Mouse (Mus musculus): ENCODE results near the gene Olfr1112. TPM values are rescaled to one million over a fixed set of nuclear protein-coding genes. Genes with fewer than 3 reads are reported as not detected.

The Olfr1112 gene
- not detected in 2 replicates for polyA plus RNA-seq (2012; rRNA removed; ENCODE audit: low replicate concordance)

GRCm38 (mm10) chr2:87187498-87187897 is at the start of gene Olfr1112:
Gene Olfr1112, plus strand, starts transcription at chr2:87187798.

GRCm38 (mm10) chr2:87140200-87140599 is 47.4 kb upstream of the Olfr1112 start, which contains the start of gene Olfr1110:
Gene Olfr1110, minus strand, starts transcription at chr2:87140300.

GRCm38 (mm10) chr2:87152524-87152923 is 35.1 kb upstream of the Olfr1112 start, which contains the start of gene Olfr1111:
Gene Olfr1111, minus strand, starts transcription at chr2:87152624.

GRCm38 (mm10) chr2:87208670-87209069 is 21.1 kb downstream of the Olfr1112 start, which contains the start of gene Olfr1113:
Gene Olfr1113, plus strand, starts transcription at chr2:87208970.

Other genes starting within 250 kb of the Olfr1112 start
- not detected in 2 replicates for gene Olfr1099, start 227.1 kb upstream of the Olfr1112 start, polyA plus RNA-seq (2012; rRNA removed; ENCODE audit: low replicate concordance)
- not detected in 2 replicates for gene Olfr1100, start 207.8 kb upstream of the Olfr1112 start, polyA plus RNA-seq (2012; rRNA removed; ENCODE audit: low replicate concordance)
- gene Olfr1101, start 196.6 kb upstream of the Olfr1112 start, polyA plus RNA-seq (2012; rRNA removed; ENCODE audit: low replicate concordance): not detected in 2 replicates
- gene Olfr1102, start 189.4 kb upstream of the Olfr1112 start, polyA plus RNA-seq (2012; rRNA removed; ENCODE audit: low replicate concordance): not detected in 2 replicates
- gene Olfr1104, start 160.7 kb upstream of the Olfr1112 start, polyA plus RNA-seq (2012; rRNA removed; ENCODE audit: low replicate concordance): not detected in 2 replicates
- gene Olfr1105, start 151.3 kb upstream of the Olfr1112 start, polyA plus RNA-seq (2012; rRNA removed; ENCODE audit: low replicate concordance): not detected in 2 replicates
- gene Olfr1106, start 135.5 kb upstream of the Olfr1112 start, polyA plus RNA-seq (2012; rRNA removed; ENCODE audit: low replicate concordance): not detected in 2 replicates
- not detected in 2 replicates for gene Olfr1107, start 112.0 kb upstream of the Olfr1112 start, polyA plus RNA-seq (2012; rRNA removed; ENCODE audit: low replicate concordance)
- gene Olfr1109, start 91.8 kb upstream of the Olfr1112 start, polyA plus RNA-seq (2012; rRNA removed; ENCODE audit: low replicate concordance): not detected in 2 replicates
- not detected in 2 replicates for gene Olfr259, start 73.2 kb upstream of the Olfr1112 start, polyA plus RNA-seq (2012; rRNA removed; ENCODE audit: low replicate concordance)
- not detected in 2 replicates for gene Olfr1110, start 47.5 kb upstream of the Olfr1112 start, polyA plus RNA-seq (2012; rRNA removed; ENCODE audit: low replicate concordance)
- not detected in 2 replicates for gene Olfr1111, start 35.2 kb upstream of the Olfr1112 start, polyA plus RNA-seq (2012; rRNA removed; ENCODE audit: low replicate concordance)
- gene Olfr1113, start 21.2 kb downstream of the Olfr1112 start, polyA plus RNA-seq (2012; rRNA removed; ENCODE audit: low replicate concordance): not detected in 2 replicates
- not detected in 2 replicates for gene Olfr1115, start 60.2 kb downstream of the Olfr1112 start, polyA plus RNA-seq (2012; rRNA removed; ENCODE audit: low replicate concordance)
- not detected in 2 replicates for gene Olfr1116, start 79.7 kb downstream of the Olfr1112 start, polyA plus RNA-seq (2012; rRNA removed; ENCODE audit: low replicate concordance)
- gene Olfr1118, start 119.8 kb downstream of the Olfr1112 start, polyA plus RNA-seq (2012; rRNA removed; ENCODE audit: low replicate concordance): not detected in 2 replicates
- not detected in 2 replicates for gene Olfr1120, start 167.0 kb downstream of the Olfr1112 start, polyA plus RNA-seq (2012; rRNA removed; ENCODE audit: low replicate concordance)
- gene Olfr1121, start 182.1 kb downstream of the Olfr1112 start, polyA plus RNA-seq (2012; rRNA removed; ENCODE audit: low replicate concordance): not detected in 2 replicates
- gene Olfr1122, start 198.1 kb downstream of the Olfr1112 start, polyA plus RNA-seq (2012; rRNA removed; ENCODE audit: low replicate concordance): not detected in 2 replicates
- gene Olfr1123, start 228.8 kb downstream of the Olfr1112 start, polyA plus RNA-seq (2012; rRNA removed; ENCODE audit: low replicate concordance): not detected in 2 replicates
- gene Olfr1124, start 242.5 kb downstream of the Olfr1112 start, polyA plus RNA-seq (2012; rRNA removed; ENCODE audit: low replicate concordance): not detected in 2 replicates

Data from mammary gland, adult 2 months (tissue).